Mouse (Mus musculus) embryo, embryonic 10.5 days (tissue): ENCODE data around the gene Ccdc9.
A peak's percentile ranks its signal among the peaks of the same experiment; 100 is the strongest.

Experiments
- DNase-seq: peaks from one replicate; pipeline ENCODE4 v3.0.0-alpha.2; 2015; ENCODE audit warnings: low spot score

The Ccdc9 gene

DNA sequence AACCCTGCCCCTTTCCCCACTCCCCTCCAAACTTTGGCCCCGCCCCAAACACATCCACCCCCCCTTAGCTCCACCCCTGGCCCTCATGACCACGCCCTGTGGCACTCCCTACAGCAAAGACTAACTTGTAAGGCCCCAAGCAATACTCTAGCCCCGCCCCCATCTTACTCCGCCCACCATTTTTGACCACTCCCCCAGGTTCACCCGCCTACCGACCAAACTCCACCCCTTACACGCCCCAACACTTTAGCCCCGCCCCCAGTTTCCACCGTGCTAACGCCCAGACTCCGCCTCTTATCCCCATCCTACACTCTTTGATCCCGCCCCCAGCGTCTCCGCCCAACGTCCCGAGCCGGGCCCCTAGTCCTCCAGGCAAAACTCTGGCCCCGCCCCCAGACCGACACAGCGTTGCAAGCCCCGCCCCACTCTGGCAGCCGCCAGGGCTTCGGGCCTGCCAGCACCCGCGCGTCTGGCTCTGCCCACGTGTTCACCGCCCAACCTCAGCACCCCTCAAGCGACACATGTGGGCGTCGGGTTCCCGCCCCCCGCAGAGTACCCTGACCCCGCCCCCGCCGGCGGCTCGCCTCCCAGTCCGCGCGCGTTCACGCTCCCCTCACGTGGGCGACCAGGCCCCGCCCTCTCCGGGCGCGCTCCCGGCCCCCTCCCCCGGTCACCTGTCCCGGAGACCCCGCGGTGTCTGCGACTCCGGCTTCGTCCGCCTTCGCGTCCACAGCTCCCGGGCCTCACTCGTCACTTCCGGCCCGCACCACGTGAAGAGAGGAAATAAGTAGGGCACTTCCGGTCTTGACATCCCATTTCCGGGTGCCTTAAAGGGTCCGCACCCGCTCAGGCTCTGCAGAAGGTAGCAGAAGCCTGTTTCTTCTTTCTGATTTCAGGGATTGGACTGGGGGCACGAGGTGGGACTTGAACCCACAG is at the start of gene Ccdc9:
TSS of gene Ccdc9 (minus strand) at position 770 of the 936 bp plus-strand sequence.
- DNase-seq, result peak; percentile 100

DNA sequence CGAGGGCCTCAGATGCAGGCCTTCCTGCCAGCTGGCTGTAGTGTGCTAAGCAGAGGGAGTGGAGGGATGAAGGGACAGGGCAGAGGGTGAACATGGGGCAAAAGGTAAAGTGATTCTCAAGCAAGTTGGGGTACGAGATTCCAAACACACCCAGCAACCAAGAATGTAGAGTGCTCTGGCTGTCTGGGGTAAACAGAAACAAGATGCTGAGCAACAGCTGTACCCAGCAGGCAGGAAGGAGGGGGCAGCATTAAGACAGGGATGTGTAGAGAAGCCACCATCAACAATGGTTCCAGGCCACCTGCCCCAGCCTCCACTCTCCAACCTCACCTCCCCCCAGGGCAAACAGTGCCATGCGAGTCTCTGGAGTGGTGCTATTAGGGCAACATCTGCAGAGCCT is 42.6 kb upstream of the Ccdc9 start:
- DNase-seq, result no peak

DNA sequence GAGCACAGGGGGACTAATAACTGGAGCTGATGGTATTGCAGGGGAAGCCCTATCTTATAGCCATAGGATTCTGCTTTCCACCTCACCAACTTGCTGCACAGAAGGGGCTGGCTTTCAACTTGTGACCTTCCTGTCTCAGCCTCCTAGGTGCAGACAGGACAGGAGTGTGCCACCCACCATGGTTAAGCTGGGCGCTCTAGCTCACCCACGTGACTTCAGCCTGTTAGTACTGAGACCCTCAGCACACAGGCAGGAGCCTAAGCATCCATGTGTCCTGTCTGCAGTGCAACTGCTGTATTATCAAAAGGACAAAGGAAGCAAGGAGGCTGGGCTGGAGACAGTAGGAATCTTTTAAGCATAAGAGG is 40.0 kb upstream of the Ccdc9 start:
- DNase-seq, result no peak

DNA sequence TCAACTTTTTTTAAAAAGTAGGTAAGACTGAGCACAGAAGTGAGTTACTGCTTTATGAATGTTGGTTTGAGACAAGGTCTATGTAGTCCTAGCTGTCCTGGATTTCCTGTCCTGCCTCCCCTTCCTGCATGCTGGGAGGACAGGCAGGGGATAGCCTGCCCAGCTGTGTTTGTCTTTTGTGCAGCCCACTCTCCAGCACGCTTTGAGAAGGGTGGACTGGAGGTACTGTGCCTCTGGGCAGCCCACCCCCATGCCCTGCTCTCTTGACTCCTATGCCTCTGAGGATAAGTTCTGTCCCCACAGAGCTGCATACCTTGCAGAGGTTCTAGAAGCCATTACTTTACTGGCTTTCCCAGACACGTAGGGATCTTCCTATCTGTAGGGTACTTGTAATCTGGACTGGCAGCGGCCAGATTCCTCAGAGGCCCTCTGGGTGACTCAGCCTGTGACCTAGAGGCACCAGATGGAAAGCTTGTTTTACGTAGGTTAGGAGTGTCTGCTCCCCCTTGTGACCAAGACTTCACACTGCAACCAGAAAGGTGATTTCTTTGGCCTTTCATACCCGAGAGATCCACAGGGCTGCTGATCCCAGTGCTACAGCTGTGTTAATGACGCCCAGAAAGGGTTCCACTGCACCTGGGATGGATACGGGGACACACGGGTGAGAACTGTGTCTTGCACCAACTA is 39.5 kb upstream of the Ccdc9 start:
- peak; percentile 91 for DNase-seq

DNA sequence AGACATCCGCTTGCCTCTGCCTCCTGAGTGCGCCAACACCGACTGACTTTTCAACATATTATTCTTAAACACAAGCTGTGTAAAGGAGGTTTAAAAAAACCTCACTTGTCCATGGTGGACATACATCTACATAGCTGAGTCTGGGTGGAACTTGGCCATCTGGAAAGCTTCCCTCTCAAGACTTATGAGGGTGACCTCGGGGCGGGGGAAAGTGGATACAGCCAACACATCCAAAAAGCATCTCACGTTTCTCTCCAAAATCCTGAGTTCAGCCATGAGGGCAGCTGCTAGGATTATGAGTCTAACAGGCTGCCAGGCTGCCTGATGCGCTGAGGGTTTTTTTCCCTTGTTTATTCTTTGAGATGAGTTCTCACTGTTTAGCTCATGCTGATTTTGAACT is 38.1 kb upstream of the Ccdc9 start:
- DNase-seq, result no peak

DNA sequence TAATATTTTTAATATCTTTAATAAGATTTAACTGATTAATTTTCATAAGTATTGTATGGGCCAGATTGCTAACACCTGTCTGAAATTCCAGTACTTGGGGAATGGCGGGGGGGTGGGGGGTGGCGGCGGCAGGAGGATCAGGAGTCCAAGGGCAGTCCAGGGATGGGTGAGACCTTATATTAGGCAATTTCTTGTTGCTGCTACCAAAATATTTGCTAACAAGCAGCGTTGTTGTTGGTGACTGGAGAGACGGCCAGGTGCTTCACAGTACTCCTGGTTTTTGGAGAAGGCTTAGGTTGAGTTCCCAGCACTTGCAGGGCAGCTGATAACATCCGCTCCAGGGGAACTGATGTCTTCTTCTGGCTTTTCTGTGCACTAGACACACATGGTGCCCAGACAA is 33.9 kb upstream of the Ccdc9 start:
- no peak for DNase-seq

DNA sequence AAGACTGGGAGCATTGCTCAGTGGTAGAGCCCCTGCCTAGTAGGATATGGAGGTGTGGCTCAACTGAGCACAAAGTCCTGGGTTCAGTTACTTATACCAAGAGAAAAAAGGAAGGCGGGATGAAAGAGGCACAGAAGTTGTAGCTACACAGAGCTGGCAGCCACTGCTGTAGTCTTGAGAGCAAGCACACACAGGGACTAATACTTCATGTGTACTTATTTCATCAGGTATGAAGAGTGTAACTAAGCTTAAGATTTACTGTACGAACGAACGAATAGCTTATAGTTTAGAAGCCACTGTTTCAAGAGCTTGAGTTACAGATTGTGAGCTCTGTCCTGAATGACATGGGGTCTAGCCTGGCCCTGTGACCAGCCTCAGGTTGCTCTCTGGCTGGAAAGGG is 32.6 kb upstream of the Ccdc9 start:
- no peak for DNase-seq

DNA sequence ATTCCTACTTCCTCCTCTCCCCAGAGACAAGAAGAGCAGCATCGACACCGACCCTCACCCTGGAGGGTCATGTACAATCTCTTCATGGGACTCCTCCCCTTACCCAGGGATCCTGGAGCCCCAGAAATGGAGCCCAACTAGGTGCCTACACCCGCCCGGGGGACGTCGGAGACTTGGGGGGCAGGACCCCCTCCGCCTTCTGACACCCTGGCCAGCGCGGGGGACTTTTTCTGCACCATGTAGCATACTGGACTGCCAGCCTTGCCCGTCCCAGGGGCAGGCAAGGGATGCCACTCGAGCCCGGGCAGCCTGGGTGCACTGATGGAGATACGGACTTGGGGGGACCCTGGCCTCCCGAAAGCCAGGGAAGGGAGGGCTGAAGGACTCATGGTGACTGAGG is 30.5 kb upstream of the Ccdc9 start:
- no peak for DNase-seq

DNA sequence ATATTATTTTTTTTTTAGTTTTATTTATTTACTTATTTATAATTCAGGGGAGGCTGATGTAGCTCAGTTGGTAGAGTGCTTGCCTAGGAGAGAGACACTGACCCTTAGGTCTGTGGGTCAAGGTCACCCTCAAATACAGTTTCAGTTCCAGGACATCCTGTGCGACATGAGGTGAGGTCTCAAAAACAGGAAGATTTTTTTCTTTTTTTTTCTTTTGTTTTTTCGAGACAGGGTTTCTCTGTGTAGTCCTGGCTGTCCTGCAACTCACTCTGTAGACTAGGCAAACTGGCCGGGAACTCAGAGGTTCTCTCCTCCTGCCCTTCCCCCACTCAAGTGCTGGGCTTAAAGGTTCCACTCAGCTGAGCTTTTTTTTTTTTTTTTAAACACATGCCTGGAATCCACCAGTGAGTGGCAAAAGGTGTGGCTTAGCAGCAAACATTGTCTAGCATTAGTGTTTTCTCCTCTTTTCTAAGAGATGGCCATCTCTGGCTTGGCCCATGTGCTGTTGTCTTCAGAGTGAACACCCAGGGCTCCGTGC is 28.7 kb upstream of the Ccdc9 start:
- DNase-seq, result no peak

DNA sequence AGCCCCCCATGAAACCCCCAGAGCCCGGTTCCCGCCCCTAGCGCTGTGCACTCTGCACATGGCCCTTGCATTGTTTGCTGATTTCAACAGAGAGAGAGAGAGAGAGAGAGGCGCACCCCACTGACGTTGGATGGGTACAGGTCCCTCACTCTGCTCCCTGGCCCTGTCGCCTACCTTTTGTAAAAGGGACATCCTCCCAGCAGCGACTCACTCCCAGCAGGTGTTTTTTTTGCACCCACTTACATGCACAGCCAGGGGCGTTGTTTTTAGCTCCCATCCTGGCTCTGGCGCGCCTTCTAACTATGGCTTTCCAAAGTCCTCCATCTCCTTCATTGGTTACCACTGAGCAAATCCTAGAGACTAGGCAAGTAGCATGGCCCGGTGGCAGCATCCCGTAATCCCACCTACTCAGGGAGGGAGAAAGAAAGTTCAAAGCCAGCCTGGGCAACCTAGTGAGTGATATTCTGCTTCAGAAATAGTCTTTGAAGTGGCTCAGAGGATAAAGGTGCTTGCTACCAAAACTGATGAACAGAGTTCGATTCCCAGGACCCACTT is 27.7 kb upstream of the Ccdc9 start:
- DNase-seq, result no peak

DNA sequence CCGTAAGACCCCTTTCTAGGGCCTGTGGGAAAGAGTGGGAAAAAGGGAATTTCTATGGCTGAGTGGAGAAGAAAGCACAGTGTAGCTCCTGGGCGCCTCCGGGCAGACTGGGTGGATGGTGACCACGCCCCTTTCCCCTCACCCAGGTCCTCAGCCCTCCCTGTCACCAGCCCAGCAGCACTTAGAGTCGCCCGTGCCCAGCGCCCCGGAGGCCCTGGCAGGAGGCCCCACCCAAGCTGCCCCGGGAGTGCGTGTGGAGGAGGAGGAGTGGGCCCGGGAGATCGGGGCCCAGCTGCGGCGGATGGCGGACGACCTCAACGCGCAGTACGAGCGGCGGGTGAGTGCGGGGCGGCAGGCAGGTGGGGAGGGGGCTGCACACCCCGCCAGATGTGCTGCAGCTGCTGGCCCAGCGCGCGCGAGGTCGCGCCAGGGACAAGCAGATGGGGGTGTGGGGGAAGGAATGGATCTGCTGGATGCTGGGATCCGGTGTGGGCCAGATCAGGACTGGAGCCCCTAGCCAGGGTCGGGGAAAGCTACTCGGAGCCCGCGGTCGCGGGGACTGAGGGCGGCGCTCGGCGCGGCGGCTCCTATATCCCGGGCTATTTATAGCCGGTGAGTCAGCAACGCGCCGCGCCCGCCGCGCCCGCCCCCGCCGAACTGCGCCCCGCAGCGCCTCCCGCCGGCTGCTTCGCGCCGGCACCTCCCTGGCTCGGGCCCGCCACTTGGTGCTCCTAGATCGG is 27.1 kb upstream of the Ccdc9 start:
- DNase-seq, result peak; percentile 84

DNA sequence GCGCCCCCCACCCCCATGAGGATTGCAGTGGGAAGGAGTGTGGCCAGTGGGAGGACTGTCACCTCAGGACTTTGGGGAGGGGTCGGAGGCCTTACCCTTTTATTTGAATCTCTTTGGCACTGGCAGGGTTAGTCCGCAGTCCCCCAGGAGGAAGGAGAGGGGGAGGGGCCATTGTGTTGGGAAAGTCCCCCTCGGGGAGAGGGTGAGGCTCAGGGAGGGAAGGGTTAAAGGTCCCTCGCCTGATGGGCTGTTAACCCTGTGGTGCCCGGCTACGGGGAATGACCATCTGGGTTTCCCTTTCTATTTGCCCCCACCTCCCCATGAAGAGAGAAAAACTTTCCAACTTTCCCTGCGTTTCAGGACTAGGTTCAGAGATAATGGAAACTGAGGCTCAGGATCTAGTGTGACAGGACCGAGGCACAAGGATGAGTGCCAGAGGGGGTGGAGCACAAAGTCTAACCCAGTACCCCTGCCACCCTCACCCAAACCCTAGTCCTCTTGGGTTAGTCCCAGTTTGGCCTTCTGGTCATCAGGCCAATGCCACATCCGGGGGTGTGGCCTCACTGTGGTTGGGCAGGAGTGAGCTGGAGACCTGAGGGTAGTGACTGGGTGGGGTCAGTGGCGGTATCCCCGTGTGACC is 26.2 kb upstream of the Ccdc9 start:
- DNase-seq, result peak; percentile 97

DNA sequence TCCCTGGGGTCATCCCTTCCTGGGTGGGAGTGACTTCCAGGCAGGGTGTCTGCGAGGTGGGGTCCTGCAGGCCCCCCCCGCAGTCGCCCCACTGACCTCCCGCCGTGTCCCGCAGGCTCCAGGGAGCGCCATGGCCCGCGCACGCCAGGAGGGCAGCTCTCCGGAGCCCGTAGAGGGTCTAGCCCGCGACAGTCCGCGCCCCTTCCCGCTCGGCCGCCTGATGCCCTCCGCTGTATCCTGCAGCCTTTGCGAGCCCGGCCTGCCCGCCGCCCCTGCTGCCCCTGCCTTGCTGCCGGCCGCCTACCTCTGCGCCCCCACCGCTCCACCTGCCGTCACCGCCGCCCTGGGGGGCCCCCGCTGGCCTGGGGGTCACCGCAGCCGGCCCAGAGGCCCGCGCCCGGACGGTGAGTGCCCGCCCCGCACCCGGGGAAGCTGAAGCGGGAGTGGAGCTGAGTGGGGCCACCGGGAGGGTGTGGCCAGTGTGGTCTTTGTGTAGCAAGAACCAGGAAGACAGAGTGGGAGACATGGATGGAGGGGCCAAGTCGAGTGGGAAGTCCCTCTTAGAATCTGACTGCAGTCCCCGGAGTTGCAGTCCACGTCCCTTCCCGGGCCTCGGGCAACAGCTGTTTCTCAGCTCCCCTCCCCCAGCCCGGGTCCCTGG is 25.5 kb upstream of the Ccdc9 start:
- DNase-seq, result no peak

DNA sequence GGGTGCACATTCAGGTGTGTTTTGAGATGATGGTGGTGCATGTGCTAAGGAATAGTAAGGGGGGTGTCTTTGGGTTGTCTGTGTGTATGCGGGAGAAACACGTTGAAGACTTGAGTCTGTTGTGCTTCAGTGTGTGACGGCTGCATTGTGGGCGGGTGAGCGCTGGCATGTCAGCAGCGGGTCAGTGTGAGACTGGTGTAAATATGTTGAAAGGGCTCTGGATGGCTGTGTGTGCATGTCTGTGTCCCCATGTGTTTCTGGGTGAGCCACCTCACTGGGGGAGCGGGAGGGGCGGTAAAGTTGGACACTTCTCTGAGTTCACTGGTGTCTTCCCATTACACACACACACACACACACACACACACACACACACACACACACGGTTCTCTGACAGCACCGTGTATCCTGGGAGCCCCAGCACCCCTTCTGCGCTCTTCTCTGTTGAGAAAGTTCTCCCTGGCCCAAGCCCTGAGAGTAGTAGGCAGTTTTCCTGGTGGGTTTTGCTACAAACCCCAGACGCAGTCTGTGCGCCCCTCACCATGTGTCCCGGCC is 24.9 kb upstream of the Ccdc9 start:
- peak; percentile 60 for DNase-seq

DNA sequence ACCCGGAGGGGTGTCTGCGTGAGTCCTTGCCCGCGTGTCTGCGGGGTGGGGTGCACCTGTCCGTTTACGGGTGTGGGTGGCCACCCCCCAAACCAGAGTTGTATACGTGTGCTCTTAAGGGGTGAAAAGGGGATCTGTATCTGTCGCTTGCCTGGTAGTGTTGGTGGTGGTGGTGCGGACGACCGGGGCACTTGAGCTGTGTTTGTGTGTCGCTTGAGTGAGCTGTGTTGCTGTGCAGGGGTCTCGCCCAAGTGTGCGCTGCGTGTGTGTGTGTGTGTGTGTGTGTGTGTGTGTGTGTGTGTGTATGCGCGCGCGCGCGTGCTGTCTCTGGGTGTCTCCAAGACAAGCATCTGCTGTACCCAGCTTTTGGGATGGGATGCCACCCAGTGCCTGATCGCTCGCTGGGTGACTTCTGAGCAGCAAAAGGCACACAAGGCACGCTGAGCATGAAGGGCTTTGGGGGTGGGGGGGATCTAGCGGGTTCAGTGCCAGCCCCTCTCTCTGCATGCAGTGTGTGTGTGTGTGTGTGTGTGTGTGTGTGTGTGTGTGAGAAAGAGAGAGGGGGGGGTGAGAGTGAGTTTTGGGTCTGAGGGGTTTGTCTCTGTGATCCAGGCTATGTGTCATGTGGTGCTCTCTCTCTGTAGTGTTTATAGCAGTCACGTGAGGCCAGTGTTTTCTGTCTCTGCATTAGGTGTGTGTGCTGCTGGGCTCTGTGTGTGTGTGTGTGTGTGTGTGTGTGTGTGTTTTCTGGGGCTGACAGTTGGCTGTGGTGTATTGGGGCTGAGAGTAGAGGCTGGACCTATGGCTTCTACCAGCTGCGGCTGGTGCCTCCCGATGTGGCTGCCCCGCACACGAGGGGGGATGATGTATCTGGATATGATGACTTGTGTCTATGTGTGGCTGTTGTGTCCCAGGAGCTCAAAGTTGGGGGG is 24.2 kb upstream of the Ccdc9 start:
- DNase-seq, result peak; percentile 55

DNA sequence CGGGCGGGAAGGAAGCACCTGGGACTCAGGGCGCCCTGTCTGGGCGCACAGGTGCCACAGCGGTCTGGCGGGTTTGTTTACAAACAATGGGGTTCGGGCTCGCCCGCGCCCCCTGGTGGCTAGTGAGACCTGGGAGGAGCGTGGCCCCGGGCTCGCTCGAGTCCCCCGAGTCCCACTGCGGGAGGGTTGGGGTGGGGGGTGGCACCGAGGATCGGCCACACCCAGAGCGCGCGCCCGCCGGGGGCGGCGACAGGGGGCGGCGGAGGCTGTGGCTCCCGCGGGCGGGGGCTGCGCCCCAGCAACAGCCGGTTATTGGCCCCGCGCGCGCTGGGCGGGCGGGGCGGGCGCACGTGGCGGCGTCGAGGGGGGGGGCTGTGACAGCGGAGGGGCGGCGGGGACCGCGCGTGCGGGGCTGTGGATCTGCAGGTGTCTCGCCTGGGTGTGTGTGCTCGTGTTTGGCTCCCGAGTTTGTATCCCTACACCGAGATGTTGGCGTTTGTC is 23.5 kb upstream of the Ccdc9 start:
- peak; percentile 80 for DNase-seq

DNA sequence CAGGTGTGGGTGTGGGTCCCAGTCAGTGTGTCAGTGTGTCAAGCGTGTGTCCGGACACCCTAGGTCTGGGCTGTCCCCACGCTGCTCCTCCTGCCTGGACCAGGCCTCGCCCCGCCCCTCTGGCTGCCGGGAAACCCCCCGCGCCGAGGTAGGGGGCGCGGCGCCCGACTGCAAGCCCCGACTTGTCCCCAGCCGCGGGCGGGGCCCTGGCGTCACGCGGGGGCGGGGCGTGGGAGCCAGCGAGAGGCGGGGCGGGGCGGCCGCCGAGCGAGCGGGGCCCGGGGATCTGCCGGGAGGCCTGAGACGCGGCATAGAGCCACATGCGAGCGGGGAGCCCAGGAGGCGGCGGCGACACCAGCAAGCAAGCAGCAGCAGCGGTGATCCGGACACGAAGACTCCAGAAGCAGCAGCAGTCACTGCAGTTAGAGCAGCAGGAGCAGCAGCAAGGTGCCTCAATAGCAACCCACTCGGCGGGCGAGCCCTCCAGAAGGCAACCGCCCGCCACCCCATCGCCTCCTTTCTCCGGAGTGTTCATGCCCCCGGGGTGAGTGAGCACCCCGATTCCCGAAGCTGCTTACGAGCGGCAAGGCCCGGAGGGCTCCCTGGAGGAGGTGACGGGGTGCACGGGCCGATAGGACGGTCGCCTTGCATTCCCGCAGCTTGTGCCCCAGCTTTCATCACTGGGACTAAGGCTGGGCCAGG is 22.9 kb upstream of the Ccdc9 start:
- peak; percentile 78 for DNase-seq

DNA sequence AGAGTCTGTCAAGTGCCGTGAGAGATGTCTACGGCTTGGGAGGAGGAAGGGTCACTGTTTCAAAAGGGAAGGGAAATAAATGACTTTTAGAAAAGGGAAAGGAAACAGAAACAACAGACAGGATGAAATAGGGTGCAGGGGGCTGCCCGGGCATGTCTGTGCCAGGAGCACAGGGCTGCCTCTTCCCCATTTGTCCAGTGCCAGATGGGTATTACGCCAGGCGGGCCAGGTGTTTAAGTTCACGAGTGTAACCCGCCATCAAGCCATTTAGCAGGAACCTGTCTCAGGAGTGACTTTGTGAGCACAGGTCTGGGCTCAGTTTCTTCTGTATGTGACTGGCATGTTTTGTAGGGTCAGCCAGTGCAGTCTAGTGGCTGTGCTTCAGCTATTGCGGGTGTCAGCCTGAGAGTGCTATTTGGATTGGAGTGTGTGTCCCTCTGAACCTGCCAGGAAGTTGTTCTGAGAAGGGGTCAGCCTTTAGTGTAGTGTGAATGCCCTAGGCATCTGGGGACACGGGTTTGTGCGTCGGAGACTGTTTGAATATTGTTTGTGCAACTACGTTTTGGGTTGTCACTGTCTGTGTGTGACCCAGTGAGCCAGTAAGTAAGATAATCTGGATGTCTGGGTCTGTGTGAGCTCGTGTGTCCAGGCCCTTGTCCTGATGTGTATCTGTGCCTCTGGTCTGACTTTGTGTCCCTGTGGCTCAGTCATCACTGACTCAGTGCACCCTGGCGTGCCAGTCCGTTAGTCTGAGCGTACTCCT is 22.1 kb upstream of the Ccdc9 start:
- DNase-seq, result peak; percentile 22
